Mouse (Mus musculus): ENCODE results near the gene Cnga1. TPM values are rescaled to one million over a fixed set of nuclear protein-coding genes. Genes with fewer than 3 reads are reported as not detected.
A peak's percentile ranks its signal among the peaks of the same experiment; 100 is the strongest.

Gene Cnga1
- total RNA-seq, 1 experiment = not detected

DNA sequence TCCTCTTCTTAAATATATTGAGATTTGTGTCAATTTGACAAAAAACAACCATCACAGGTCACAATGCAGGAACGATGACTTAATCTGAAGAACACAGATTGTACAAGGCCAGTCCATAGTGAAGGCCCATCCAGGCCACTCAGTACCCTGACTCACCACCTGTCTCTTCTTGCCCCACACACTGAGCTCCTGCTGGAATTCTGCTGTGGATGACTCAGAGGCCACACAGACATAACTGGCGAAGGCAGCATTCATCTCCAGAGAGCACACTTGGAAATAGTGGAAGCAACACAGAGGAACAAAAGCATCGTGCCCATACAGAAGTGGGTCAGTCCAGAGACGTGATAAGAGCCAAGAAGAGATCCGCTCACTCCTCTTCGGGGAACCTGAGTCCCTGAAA, 14.0 kb downstream of the Cnga1 start:
- no peak overlapping the region for H3K4me3 ChIP-seq (ENCODE audit: insufficient read depth in 1 of 2, low read depth in 1 of 2, low read length in 2 of 2, poor library complexity in 1 of 2, severe bottlenecking in 1 of 2)
- TF ChIP-seq MAFK (IDR thresholded peaks at IDR 0.05; ENCODE audit: insufficient read depth, low read depth, low read length) (no peak), HCFC1 (IDR thresholded peaks at IDR 0.05; ENCODE audit: borderline replicate concordance, insufficient read depth, low read length) (no peak), ZNF384 (IDR thresholded peaks at IDR 0.05; ENCODE audit: low read depth, low read length) (no peak), ZC3H11A (IDR thresholded peaks at IDR 0.05; ENCODE audit: borderline replicate concordance, low read depth, low read length) (no peak), CHD2 (IDR thresholded peaks at IDR 0.05; ENCODE audit: low read depth, low read length) (no peak)
- no peaks in the 10 kb centered on the region for H3K9me3 ChIP-seq (ENCODE audit: control insufficient read depth, insufficient read depth, low read depth, low read length)
- H3K27ac ChIP-seq (ENCODE audit: insufficient read depth, low read depth, low read length, poor library complexity, severe bottlenecking) = no peak overlapping the region
- no peaks in the 10 kb centered on the region for H3K36me3 ChIP-seq (ENCODE audit: control insufficient read depth, insufficient read depth, low read length, poor library complexity, severe bottlenecking)
- H3K9ac ChIP-seq (ENCODE audit: insufficient read depth, low read depth, low read length, poor library complexity, severe bottlenecking) = no peak overlapping the region
- DNase-seq (ENCODE audit: low read depth, low spot score) = no peak
- H3K4me1 ChIP-seq (ENCODE audit: control insufficient read depth in 2 of 2, insufficient read depth in 2 of 2, low read length in 2 of 2, poor library complexity in 1 of 2) = no peaks in the 10 kb centered on the region
- in situ Hi-C loops (cut with MboI; ENCODE audit: low sequenced_read_pairs in 2 of 2, unreplicated experiment in 2 of 2) = no loop called here

DNA sequence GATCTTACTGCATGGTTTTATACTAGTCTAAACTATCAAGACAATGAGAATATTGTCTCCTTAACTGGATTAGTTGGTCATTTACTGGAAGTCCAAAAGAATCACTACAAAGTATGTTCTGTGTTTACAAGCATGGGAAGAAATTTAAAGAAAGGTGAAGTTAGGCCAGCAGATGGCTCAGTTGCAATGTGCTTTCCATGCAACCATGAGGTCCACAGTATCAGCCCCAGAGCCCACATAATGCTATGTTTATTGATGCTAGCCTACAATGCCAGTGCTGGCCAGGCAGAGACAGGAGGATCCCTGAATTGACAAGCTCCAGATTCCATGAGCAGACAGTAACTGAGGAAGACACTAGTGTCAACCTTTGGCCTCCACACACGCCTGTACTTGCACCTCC, 23.1 kb downstream of the Cnga1 start:
- no peak for DNase-seq (ENCODE audit: low read depth, low spot score)
- H3K4me1 ChIP-seq (ENCODE audit: control insufficient read depth in 2 of 2, insufficient read depth in 2 of 2, low read length in 2 of 2, poor library complexity in 1 of 2) = no peaks in the 10 kb centered on the region
- H3K36me3 ChIP-seq (ENCODE audit: control insufficient read depth, insufficient read depth, low read length, poor library complexity, severe bottlenecking) = no peaks in the 10 kb centered on the region
- no peaks in the 10 kb centered on the region for H3K9me3 ChIP-seq (ENCODE audit: control insufficient read depth, insufficient read depth, low read depth, low read length)
- H3K4me3 ChIP-seq (ENCODE audit: insufficient read depth in 1 of 2, low read depth in 1 of 2, low read length in 2 of 2, poor library complexity in 1 of 2, severe bottlenecking in 1 of 2) = no peak overlapping the region
- TF ChIP-seq ZNF384 (IDR thresholded peaks at IDR 0.05; ENCODE audit: low read depth, low read length) (no peak), CHD2 (IDR thresholded peaks at IDR 0.05; ENCODE audit: low read depth, low read length) (no peak), MAFK (IDR thresholded peaks at IDR 0.05; ENCODE audit: insufficient read depth, low read depth, low read length) (no peak)
- no peak overlapping the region for H3K9ac ChIP-seq (ENCODE audit: insufficient read depth, low read depth, low read length, poor library complexity, severe bottlenecking)
- no peak overlapping the region for H3K27ac ChIP-seq (ENCODE audit: insufficient read depth, low read depth, low read length, poor library complexity, severe bottlenecking)
- in situ Hi-C loops (cut with MboI; ENCODE audit: low sequenced_read_pairs in 2 of 2, unreplicated experiment in 2 of 2) = no loop called here

DNA sequence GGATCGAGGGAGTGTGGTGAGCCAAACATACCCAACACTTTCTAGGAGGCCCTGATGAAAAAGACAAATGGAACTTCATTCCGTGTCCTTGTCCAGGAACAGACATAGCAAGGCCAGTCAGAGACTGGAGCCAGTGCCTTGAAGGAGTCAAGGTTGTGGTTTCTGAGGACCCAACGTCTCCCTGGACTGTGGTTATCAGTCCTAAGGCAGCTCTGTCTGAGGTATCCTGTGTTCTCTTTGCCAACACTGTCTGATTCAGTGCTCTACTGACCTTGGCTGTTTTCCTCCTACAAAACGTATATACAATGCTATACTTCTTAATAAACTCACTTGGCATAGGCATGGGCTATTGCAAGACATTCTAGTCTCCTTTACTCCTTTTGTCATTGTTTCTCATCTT, 26.7 kb downstream of the Cnga1 start:
- TF ChIP-seq HCFC1 (IDR thresholded peaks at IDR 0.05; ENCODE audit: borderline replicate concordance, insufficient read depth, low read length) (no peak), CHD2 (IDR thresholded peaks at IDR 0.05; ENCODE audit: low read depth, low read length) (no peak), MAFK (IDR thresholded peaks at IDR 0.05; ENCODE audit: insufficient read depth, low read depth, low read length) (no peak), ZC3H11A (IDR thresholded peaks at IDR 0.05; ENCODE audit: borderline replicate concordance, low read depth, low read length) (no peak), ZNF384 (IDR thresholded peaks at IDR 0.05; ENCODE audit: low read depth, low read length) (no peak)
- Histone ChIP-seq H3K4me3 (ENCODE audit: insufficient read depth in 1 of 2, low read depth in 1 of 2, low read length in 2 of 2, poor library complexity in 1 of 2, severe bottlenecking in 1 of 2) (no peak overlapping the region), H3K9ac (ENCODE audit: insufficient read depth, low read depth, low read length, poor library complexity, severe bottlenecking) (no peak overlapping the region), H3K9me3 (ENCODE audit: control insufficient read depth, insufficient read depth, low read depth, low read length) (no peaks in the 10 kb centered on the region), H3K4me1 (ENCODE audit: control insufficient read depth in 2 of 2, insufficient read depth in 2 of 2, low read length in 2 of 2, poor library complexity in 1 of 2) (no peaks in the 10 kb centered on the region), H3K27ac (ENCODE audit: insufficient read depth, low read depth, low read length, poor library complexity, severe bottlenecking) (no peak overlapping the region), H3K36me3 (ENCODE audit: control insufficient read depth, insufficient read depth, low read length, poor library complexity, severe bottlenecking) (no peaks in the 10 kb centered on the region)
- DNase-seq (ENCODE audit: low read depth, low spot score) = no peak
- in situ Hi-C loops (cut with MboI; ENCODE audit: low sequenced_read_pairs in 2 of 2, unreplicated experiment in 2 of 2) = no loop called here

DNA sequence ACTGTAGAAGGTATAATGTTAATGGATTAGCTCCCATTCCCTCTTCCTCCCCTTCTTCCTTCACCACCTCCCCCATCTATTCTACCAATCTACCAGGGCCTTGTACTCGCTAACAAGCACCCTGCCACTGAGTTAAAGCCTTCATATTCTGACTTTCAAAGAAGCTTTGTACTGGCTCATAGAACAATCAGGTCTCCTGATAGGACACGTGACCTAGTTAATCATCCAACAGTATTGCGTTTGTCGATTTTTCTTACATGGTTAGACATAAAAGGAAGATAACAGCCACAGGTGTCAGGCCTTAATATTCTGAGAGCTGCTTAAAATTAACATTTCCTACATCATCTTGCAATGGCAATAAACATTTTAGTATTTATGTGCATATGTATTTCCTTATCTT, 40.9 kb downstream of the Cnga1 start:
- Histone ChIP-seq H3K9me3 (ENCODE audit: control insufficient read depth, insufficient read depth, low read depth, low read length) (no peaks in the 10 kb centered on the region), H3K4me3 (ENCODE audit: insufficient read depth in 1 of 2, low read depth in 1 of 2, low read length in 2 of 2, poor library complexity in 1 of 2, severe bottlenecking in 1 of 2) (no peak overlapping the region), H3K9ac (ENCODE audit: insufficient read depth, low read depth, low read length, poor library complexity, severe bottlenecking) (no peak overlapping the region), H3K36me3 (ENCODE audit: control insufficient read depth, insufficient read depth, low read length, poor library complexity, severe bottlenecking) (no peaks in the 10 kb centered on the region), H3K27ac (ENCODE audit: insufficient read depth, low read depth, low read length, poor library complexity, severe bottlenecking) (no peak overlapping the region), H3K4me1 (ENCODE audit: control insufficient read depth in 2 of 2, insufficient read depth in 2 of 2, low read length in 2 of 2, poor library complexity in 1 of 2) (no peaks in the 10 kb centered on the region)
- in situ Hi-C loops (cut with MboI; ENCODE audit: low sequenced_read_pairs in 2 of 2, unreplicated experiment in 2 of 2) = no loop called here
- DNase-seq (ENCODE audit: low read depth, low spot score) = no peak
- no peak for TF ChIP-seq ZNF384 (IDR thresholded peaks at IDR 0.05; ENCODE audit: low read depth, low read length)
- TF ChIP-seq HCFC1 (IDR thresholded peaks at IDR 0.05; ENCODE audit: borderline replicate concordance, insufficient read depth, low read length) = no peak
- TF ChIP-seq ZC3H11A (IDR thresholded peaks at IDR 0.05; ENCODE audit: borderline replicate concordance, low read depth, low read length) = no peak
- no peak for TF ChIP-seq CHD2 (IDR thresholded peaks at IDR 0.05; ENCODE audit: low read depth, low read length)
- no peak for TF ChIP-seq MAFK (IDR thresholded peaks at IDR 0.05; ENCODE audit: insufficient read depth, low read depth, low read length)

DNA sequence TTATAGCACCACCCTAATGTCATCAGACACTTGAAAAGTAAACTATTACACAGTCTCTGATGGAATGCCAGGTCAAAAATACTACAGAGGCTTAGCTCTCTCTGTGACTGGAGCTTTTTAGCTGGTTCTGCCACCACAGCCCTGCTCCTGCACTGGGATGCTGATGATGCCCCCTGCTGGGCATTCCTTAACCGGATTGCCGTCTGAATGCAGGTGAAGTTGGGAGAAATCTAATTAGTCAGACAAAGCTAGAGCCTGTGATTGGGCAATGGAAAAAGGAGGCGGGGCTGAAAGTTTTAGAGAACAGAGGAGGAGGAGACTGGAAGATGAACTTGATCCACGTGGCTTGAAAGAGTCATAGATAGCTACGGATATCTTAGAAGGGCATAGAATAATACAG, 43.1 kb downstream of the Cnga1 start:
- Histone ChIP-seq H3K27ac (ENCODE audit: insufficient read depth, low read depth, low read length, poor library complexity, severe bottlenecking) (no peak overlapping the region), H3K9ac (ENCODE audit: insufficient read depth, low read depth, low read length, poor library complexity, severe bottlenecking) (no peak overlapping the region), H3K9me3 (ENCODE audit: control insufficient read depth, insufficient read depth, low read depth, low read length) (no peaks in the 10 kb centered on the region), H3K4me3 (ENCODE audit: insufficient read depth in 1 of 2, low read depth in 1 of 2, low read length in 2 of 2, poor library complexity in 1 of 2, severe bottlenecking in 1 of 2) (no peak overlapping the region), H3K4me1 (ENCODE audit: control insufficient read depth in 2 of 2, insufficient read depth in 2 of 2, low read length in 2 of 2, poor library complexity in 1 of 2) (no peaks in the 10 kb centered on the region), H3K36me3 (ENCODE audit: control insufficient read depth, insufficient read depth, low read length, poor library complexity, severe bottlenecking) (no peaks in the 10 kb centered on the region)
- in situ Hi-C loops (cut with MboI; ENCODE audit: low sequenced_read_pairs in 2 of 2, unreplicated experiment in 2 of 2) = no loop called here
- peak; percentile 25; the same call in 1 of the 2 replicates for TF ChIP-seq ZC3H11A (IDR thresholded peaks at IDR 0.05; ENCODE audit: borderline replicate concordance, low read depth, low read length)
- TF ChIP-seq HCFC1 (IDR thresholded peaks at IDR 0.05; ENCODE audit: borderline replicate concordance, insufficient read depth, low read length) = no peak
- TF ChIP-seq CHD2 (IDR thresholded peaks at IDR 0.05; ENCODE audit: low read depth, low read length) = no peak
- TF ChIP-seq MAFK (IDR thresholded peaks at IDR 0.05; ENCODE audit: insufficient read depth, low read depth, low read length) = no peak
- no peak for TF ChIP-seq ZNF384 (IDR thresholded peaks at IDR 0.05; ENCODE audit: low read depth, low read length)
- peak; percentile 84 for DNase-seq (ENCODE audit: low read depth, low spot score)
